Mouse (Mus musculus) small intestine, adult 2 months (tissue): ENCODE measurements around the gene Tnxb.

Source experiments
- CTCF ChIP-seq: fragments of 200-500 bp; IDR thresholded peaks from 2 replicates; pipeline ENCODE4 v1.5.1; 2012; ENCODE audit warnings: low read depth, mild to moderate bottlenecking, control low read depth, inconsistent platforms, low read length, moderate library complexity, mixed read lengths; ENCODE audit not compliant: insufficient replicate concordance, insufficient read length; ENCODE audit errors: extremely low read depth
- POLR2A ChIP-seq: fragments of 200-500 bp; IDR thresholded peaks from 2 replicates; pipeline ENCODE4 v1.6.1; 2012; ENCODE audit warnings: low read depth, mild to moderate bottlenecking, control low read depth, inconsistent platforms, low read length, moderate library complexity

DNA sequence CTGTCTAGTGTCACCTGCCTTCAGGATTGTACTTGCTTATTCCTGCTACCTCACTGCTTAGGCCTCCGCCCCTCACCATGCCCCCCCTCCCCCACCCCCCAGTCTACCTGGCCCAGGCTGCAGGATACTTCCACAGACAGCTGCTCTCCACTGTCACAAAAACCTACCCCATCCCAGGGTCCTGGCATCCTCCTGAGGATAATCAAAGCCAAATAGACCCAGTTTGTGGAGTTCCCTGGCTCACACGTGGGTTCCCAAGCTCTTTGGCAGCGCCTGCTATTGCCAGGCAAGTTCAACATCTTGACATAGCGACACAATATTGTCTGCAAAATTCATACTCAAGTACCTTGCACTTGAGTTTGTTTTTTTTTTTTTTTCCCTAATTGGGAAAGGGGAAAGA lies 10.3 kb downstream of the Tnxb start:
- TF ChIP-seq CTCF: no peak
- no peak for TF ChIP-seq POLR2A
